In genomic region chr16:17029971-17030695, GRCm38 (mm10) we compare ENCODE assay signal across 32 mouse cellular contexts. TPM values are rescaled to one million over a fixed set of nuclear protein-coding genes. Genes with fewer than 3 reads are reported as not detected.
A peak's percentile ranks its signal among the peaks of the same experiment; 100 is the strongest.
DNase-seq lines count a peak whose midpoint lies in the region; ATAC-seq lines count a peak whose summit lies in the region.
"Had no signal": no experiment of that assay in that cellular context is flagged by ENCODE, and none has a peak within 500 bp of the region (broad histone marks: within the 10 kb centered on the region; RNA-seq: fewer than 3 reads in every experiment).

No protein-coding gene starts in this region.

- DNase-seq in layer of hippocampus, adult 11-12 months (ENCODE audit: low spot score): peak; percentile 26
- DNase-seq in layer of hippocampus, postnatal 36 days: no peak
- peak; percentile 18 for DNase-seq in right cerebral cortex, adult 18-20 months
- DNase-seq in right cerebral cortex, adult 2 months (ENCODE audit: low spot score in 2 of 2): no peak
- peak; percentile 86 for DNase-seq in telencephalon, adult 2 months (ENCODE audit: low read depth, low spot score)
- DNase-seq in cerebellum, postnatal 4 days (ENCODE audit: low spot score in 2 of 2): no peak
- DNase-seq: adrenal gland, postnatal 14 days; cerebellum, adult 2 months; cerebellum, postnatal 25 days; gastrocnemius, adult 2 months; gastrocnemius, postnatal 36 days; heart, adult 2 months; kidney, adult 9 months; kidney, postnatal 14 days; retina, postnatal 1 day; spleen, adult 18-20 months; thymus, adult 2 months; thymus, postnatal 36 days had no signal

- H3K4me3 ChIP-seq in forebrain, embryonic 13.5 days: no peak overlapping the region
- no peak overlapping the region for H3K4me3 ChIP-seq in forebrain, embryonic 12.5 days (replicated peaks)
- H3K4me3 ChIP-seq: embryonic facial prominence, embryonic 13.5 days; erythroblast, embryonic 14.5 days; gastrocnemius, adult 2 months; heart, adult 2 months; heart, embryonic 12.5 days; limb, embryonic 13.5 days; lung, embryonic 15.5 days; midbrain, embryonic 10.5 days; midbrain, embryonic 15.5 days; neural tube, embryonic 15.5 days had no signal

- 86% methylated on average over 4 of the region's 4 CpGs for WGBS in forebrain, embryonic 13.5 days
- WGBS in forebrain, embryonic 12.5 days: 89% methylated on average over 4 of the region's 4 CpGs

- peaks cover 74% of the 10 kb centered on the region for H3K36me3 ChIP-seq in forebrain, embryonic 13.5 days (ENCODE audit: poor library complexity, severe bottlenecking)
- peaks cover 56% of the 10 kb centered on the region for H3K36me3 ChIP-seq in forebrain, embryonic 12.5 days (replicated peaks)

- ATAC-seq in forebrain, embryonic 13.5 days: peak; percentile 70; the same call in 1 of the 2 replicates
- ATAC-seq in forebrain, embryonic 12.5 days (ENCODE audit: low FRiP score): no peak
- ATAC-seq: intestine, postnatal 0 days; midbrain, embryonic 15.5 days had no signal

- no peaks in the 10 kb centered on the region for H3K4me1 ChIP-seq in forebrain, embryonic 13.5 days
- H3K4me1 ChIP-seq in forebrain, embryonic 12.5 days: no peaks in the 10 kb centered on the region
- H3K4me1 ChIP-seq: embryonic facial prominence, embryonic 13.5 days; heart, embryonic 12.5 days; limb, embryonic 13.5 days; lung, embryonic 15.5 days; midbrain, embryonic 10.5 days; midbrain, embryonic 15.5 days; neural tube, embryonic 15.5 days had no signal

- no peak overlapping the region for H3K4me2 ChIP-seq in forebrain, embryonic 13.5 days
- H3K4me2 ChIP-seq in forebrain, embryonic 12.5 days: no peak overlapping the region
- H3K4me2 ChIP-seq: embryonic facial prominence, embryonic 13.5 days; heart, embryonic 12.5 days; hindbrain, embryonic 14.5 days; limb, embryonic 13.5 days; liver, embryonic 11.5 days; lung, embryonic 15.5 days; midbrain, embryonic 15.5 days; neural tube, embryonic 15.5 days had no signal

- H3K27me3 ChIP-seq in forebrain, embryonic 13.5 days: no peaks in the 10 kb centered on the region
- H3K27me3 ChIP-seq in forebrain, embryonic 12.5 days: no peaks in the 10 kb centered on the region
- H3K27me3 ChIP-seq: embryonic facial prominence, embryonic 13.5 days; heart, embryonic 12.5 days; limb, embryonic 13.5 days; lung, embryonic 15.5 days; midbrain, embryonic 15.5 days; neural tube, embryonic 15.5 days had no signal

- no peaks in the 10 kb centered on the region for H3K9me3 ChIP-seq in forebrain, embryonic 13.5 days (replicated peaks)
- no peaks in the 10 kb centered on the region for H3K9me3 ChIP-seq in forebrain, embryonic 12.5 days
- H3K9me3 ChIP-seq: embryonic facial prominence, embryonic 13.5 days; heart, embryonic 12.5 days; limb, embryonic 13.5 days; lung, embryonic 15.5 days; midbrain, embryonic 10.5 days; midbrain, embryonic 15.5 days; neural tube, embryonic 15.5 days had no signal

- no peak overlapping the region for H3K9ac ChIP-seq in forebrain, embryonic 13.5 days
- no peak overlapping the region for H3K9ac ChIP-seq in forebrain, embryonic 12.5 days
- H3K9ac ChIP-seq: embryonic facial prominence, embryonic 13.5 days; heart, embryonic 12.5 days; hindbrain, embryonic 14.5 days; limb, embryonic 13.5 days; lung, embryonic 15.5 days; midbrain, embryonic 15.5 days; neural tube, embryonic 15.5 days had no signal

- H3K27ac ChIP-seq in forebrain, embryonic 13.5 days: no peak overlapping the region
- H3K27ac ChIP-seq in forebrain, embryonic 12.5 days: no peak overlapping the region
- H3K27ac ChIP-seq: embryonic facial prominence, embryonic 13.5 days; gastrocnemius, adult 2 months; heart, adult 2 months; hindbrain, embryonic 14.5 days; limb, embryonic 13.5 days; lung, embryonic 15.5 days; midbrain, embryonic 10.5 days; midbrain, embryonic 15.5 days; neural tube, embryonic 15.5 days; stomach, postnatal 0 days had no signal

RNA-seq across cellular contexts. Expression of gene Ypel1, which starts 39.4 kb away (rescaled TPM):
- polyA plus RNA-seq in forebrain, embryonic 13.5 days (2015; fragmentation: Nextera tagmentation; extraction: Ambion mirVana): 145 and 151 TPM in 2 replicates
- 119 and 121 TPM in 2 replicates for polyA plus RNA-seq in forebrain, embryonic 12.5 days (2016; fragmentation: Nextera tagmentation; extraction: Ambion mirVana)
- 10 to 100 TPM; 35.4 to 38.5 TPM for total RNA-seq in layer of hippocampus, postnatal 36 days (2021)

RNA-seq across cellular contexts. Expression of gene Mapk1, which starts 47.0 kb away (rescaled TPM):
- polyA plus RNA-seq in forebrain, embryonic 13.5 days (2015; fragmentation: Nextera tagmentation; extraction: Ambion mirVana): 172 and 177 TPM in 2 replicates
- polyA plus RNA-seq in forebrain, embryonic 12.5 days (2016; fragmentation: Nextera tagmentation; extraction: Ambion mirVana): 167 and 171 TPM in 2 replicates
- 100 to 1,000 TPM; 522 to 529 TPM for total RNA-seq in layer of hippocampus, postnatal 36 days (2021)

Comparison
In these comparisons a context has a peak if more than half of its experiments do, and no peak if none do; other contexts are left out.
1. DNase-seq: peak in layer of hippocampus, adult 11-12 months (single experiment), right cerebral cortex, adult 18-20 months (single experiment) and telencephalon, adult 2 months (single experiment); none in layer of hippocampus, postnatal 36 days (0 of 2), right cerebral cortex, adult 2 months (0 of 2) and cerebellum, postnatal 4 days (0 of 2).